Mouse (Mus musculus) limb, embryonic 14.5 days (tissue): ENCODE results near the gene Emg1. TPM values are rescaled to one million over a fixed set of nuclear protein-coding genes. Genes with fewer than 3 reads are reported as not detected.
A peak's percentile ranks its signal among the peaks of the same experiment; 100 is the strongest.

Experiments
- ATAC-seq: fragments of 200-750 bp; cut with Nextera tagmentation; 2 replicates; pipeline ENCODE4 v1.8.0; 2017; ENCODE audit warnings: low read depth, moderate number of reproducible peaks, moderate TSS enrichment; ENCODE audit not compliant: low FRiP score
- DNase-seq: peaks from one replicate; pipeline ENCODE4 v3.0.0-alpha.2; 2015; ENCODE audit warnings: low spot score
- H3K27ac ChIP-seq: fragments of 300-500 bp; sonication (generic); replicated peaks from 2 replicates; pipeline ENCODE4 v1.5.1; 2014; ENCODE audit warnings: low read depth, mild to moderate bottlenecking, low read length, moderate library complexity, mixed read lengths
- H3K27me3 ChIP-seq: fragments of 300-500 bp; sonication (generic); 2 replicates; pipeline ENCODE4 v1.6.1; 2014; ENCODE audit warnings: low read length, mixed read lengths; ENCODE audit not compliant: control insufficient read depth, insufficient read depth
- H3K36me3 ChIP-seq: fragments of 300-500 bp; sonication (generic); 2 replicates; pipeline ENCODE4 v1.6.1; 2014; ENCODE audit warnings: mild to moderate bottlenecking, low read length, moderate library complexity, mixed read lengths; ENCODE audit not compliant: control insufficient read depth, insufficient read depth
- H3K4me1 ChIP-seq: fragments of 300-500 bp; sonication (generic); 2 replicates; pipeline ENCODE4 v1.6.1; 2014; ENCODE audit warnings: antibody characterized with exemption, low read length, mixed read lengths; ENCODE audit not compliant: control insufficient read depth, insufficient read depth
- H3K4me2 ChIP-seq: fragments of 300-500 bp; sonication (generic); replicated peaks from 2 replicates; pipeline ENCODE4 v1.6.1; 2014; ENCODE audit warnings: low read depth, mild to moderate bottlenecking, low read length, moderate library complexity; ENCODE audit not compliant: severe bottlenecking
- H3K4me3 ChIP-seq: fragments of 300-500 bp; sonication (generic); replicated peaks from 2 replicates; pipeline ENCODE4 v1.5.1; 2014; ENCODE audit warnings: low read length
- H3K9ac ChIP-seq: fragments of 300-500 bp; sonication (generic); 2 replicates; pipeline ENCODE4 v1.6.1; 2014; ENCODE audit warnings: mild to moderate bottlenecking, low read depth, low read length, moderate library complexity; ENCODE audit not compliant: severe bottlenecking
- H3K9me3 ChIP-seq: fragments of 300-500 bp; sonication (generic); 2 replicates; pipeline ENCODE4 v1.6.1; 2016; ENCODE audit warnings: low read length; ENCODE audit not compliant: control insufficient read depth
- POLR2A ChIP-seq: fragments of 200-500 bp; IDR thresholded peaks from 2 replicates; pipeline ENCODE4 v1.8.0; 2012; ENCODE audit warnings: inconsistent platforms, mild to moderate bottlenecking, moderate library complexity, borderline replicate concordance; ENCODE audit not compliant: insufficient read depth, insufficient read length; ENCODE audit errors: extremely low read depth
- WGBS: fragments of 180-500 bp; shearing (Covaris S2); extraction: QIAGEN DNeasy Blood & Tissue Kit; methylation state at CpG from one replicate; pipeline ENCODE4 v1.1.7; 2014; 5-methylcytosine and 5-hydroxymethylcytosine counted together
- polyA plus RNA-seq, 2 experiments: library from polyadenylated mRNA; depleted of rRNA in 1 of 2; stranded (reverse) in 1 of 2; unstranded in 1 of 2; fragments of >200 nt; fragmentation: Nextera tagmentation in 1 of 2; extraction: Ambion mirVana in 1 of 2; gene quantifications; 2 replicates each; pipeline versions ENCODE4 v1.2.1 to v1.2.3; 2012 to 2014

The Emg1 gene
- polyA plus RNA-seq (2012; rRNA removed) (135 and 148 TPM in 2 replicates), polyA plus RNA-seq (2014; fragmentation: Nextera tagmentation; extraction: Ambion mirVana) (179 and 185 TPM in 2 replicates)

- H3K4me2 ChIP-seq: peak within 1 kb of the TSS; percentile 94
- peaks cover 19% of the 10 kb centered on the region for H3K4me1 ChIP-seq
- WGBS: 2% methylated on average over 61 of the region's 76 CpGs
- H3K36me3 ChIP-seq: peaks cover 56% of the 10 kb centered on the region
- peak; percentile 73; the same call in 1 of the 2 replicates for TF ChIP-seq POLR2A
- DNase-seq (peak; percentile 97), ATAC-seq (peak; percentile 97)
- no peaks in the 10 kb centered on the region for H3K27me3 ChIP-seq
- no peaks in the 10 kb centered on the region for H3K9me3 ChIP-seq
- H3K27ac ChIP-seq: peak within 1 kb of the TSS; percentile 86
- H3K4me3 ChIP-seq: peak within 1 kb of the TSS; percentile 96
- H3K9ac ChIP-seq: peak within 1 kb of the TSS; percentile 91
These were observed at the start of gene Emg1, which contains the start of gene Phb2 for GRCm38 (mm10) chr6:124711824-124712782. Gene Emg1 (minus strand): TSS chr6:124712178. Gene Phb2 (plus strand): TSS chr6:124712336.

GRCm38 (mm10) chr6:124759259-124759658 is 47.3 kb upstream of the Emg1 start:
- Histone ChIP-seq H3K27me3 (no peaks in the 10 kb centered on the region), H3K4me1 (peaks cover 28% of the 10 kb centered on the region), H3K4me3 (no peak overlapping the region), H3K9me3 (no peaks in the 10 kb centered on the region), H3K4me2 (peak overlapping the region; percentile 72), H3K9ac (0 out of 2 replicates have a peak overlapping the region, but pooled peaks have one; percentile 93), H3K27ac (peak overlapping the region; percentile 98), H3K36me3 (peaks cover 2% of the 10 kb centered on the region; the same call in 1 of the 2 replicates)
- WGBS: 1% methylated on average over 5 of the region's 5 CpGs
- ATAC-seq (peak; percentile 21; the same call in 1 of the 2 replicates), DNase-seq (peak; percentile 85)
- TF ChIP-seq POLR2A: peak; percentile 11; the same call in 1 of the 2 replicates

GRCm38 (mm10) chr6:124758849-124759232 is 46.9 kb upstream of the Emg1 start:
- WGBS: 58% methylated on average over 2 of the region's 2 CpGs
- 0 out of 2 replicates have a peak overlapping the region, but pooled peaks have one; percentile 93 for H3K9ac ChIP-seq
- H3K4me2 ChIP-seq: peak overlapping the region; percentile 72
- H3K27ac ChIP-seq: peak overlapping the region; percentile 98
- 0 out of 2 replicates have a peak, but pooled peaks have one; percentile 7 for TF ChIP-seq POLR2A
- H3K27me3 ChIP-seq: no peaks in the 10 kb centered on the region
- ATAC-seq (no peak), DNase-seq (no peak)
- peaks cover 6% of the 10 kb centered on the region; the same call in 1 of the 2 replicates for H3K36me3 ChIP-seq
- H3K4me1 ChIP-seq: peaks cover 32% of the 10 kb centered on the region
- no peaks in the 10 kb centered on the region for H3K9me3 ChIP-seq
- H3K4me3 ChIP-seq: no peak overlapping the region

GRCm38 (mm10) chr6:124757909-124758848 is 46.2 kb upstream of the Emg1 start:
- no peaks in the 10 kb centered on the region for H3K27me3 ChIP-seq
- peak overlapping the region; percentile 72 for H3K4me2 ChIP-seq
- ATAC-seq: no peak
- peaks cover 36% of the 10 kb centered on the region for H3K4me1 ChIP-seq
- H3K4me3 ChIP-seq: peak overlapping the region; percentile 77
- no peak for TF ChIP-seq POLR2A
- H3K36me3 ChIP-seq: peaks cover 11% of the 10 kb centered on the region; the same call in 1 of the 2 replicates
- peak overlapping the region; percentile 98 for H3K27ac ChIP-seq
- peak overlapping the region; percentile 93 for H3K9ac ChIP-seq
- peak; percentile 60 for DNase-seq
- WGBS: 30% methylated on average over 5 of the region's 5 CpGs
- H3K9me3 ChIP-seq: no peaks in the 10 kb centered on the region
